Mouse (Mus musculus): ENCODE measurements around the gene Adora2b.

DNA sequence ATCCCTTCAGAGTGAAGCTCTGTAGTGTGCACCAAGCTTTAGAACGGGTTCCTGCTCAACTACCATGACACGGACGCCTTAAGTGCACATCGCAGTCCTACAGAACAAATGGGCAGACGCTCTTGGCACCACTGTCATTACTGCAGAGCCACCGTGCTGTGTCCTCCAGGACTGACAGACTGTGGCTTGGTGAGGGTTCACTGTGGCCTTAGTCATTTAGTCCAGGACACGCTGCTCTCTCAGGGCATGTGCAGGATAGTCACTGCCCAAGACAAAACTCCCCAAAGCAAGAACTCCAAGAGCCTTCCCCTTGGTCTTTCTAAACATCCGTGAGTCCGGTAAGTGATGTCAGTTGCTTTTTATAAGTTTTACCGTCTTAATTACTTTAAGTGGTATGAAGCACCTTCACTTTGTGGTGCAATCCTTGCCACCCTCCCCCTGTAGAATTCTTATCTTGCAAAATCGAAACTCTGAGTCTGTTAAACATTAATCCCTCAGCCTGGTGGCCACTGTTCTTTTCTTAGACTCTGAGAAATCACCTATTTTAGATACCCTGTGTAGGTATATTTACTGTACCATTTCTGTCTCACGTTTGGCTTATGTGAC lies 35.3 kb upstream of the Adora2b start:
- TF ChIP-seq CTCF (IDR thresholded peaks at IDR 0.05 in 2 of 3, conservative IDR thresholded peaks at IDR 0.05 in 1 of 3; ENCODE audit: control insufficient read depth in 1 of 3, insufficient read depth in 1 of 3, low read depth in 2 of 3, low read length in 3 of 3, poor library complexity in 1 of 3, severe bottlenecking in 1 of 3) (no peak), SIN3A (IDR thresholded peaks at IDR 0.05; ENCODE audit: low read length) (no peak), HCFC1 (IDR thresholded peaks at IDR 0.05; ENCODE audit: low read depth, low read length) (no peak), UBTF (IDR thresholded peaks at IDR 0.05; ENCODE audit: borderline replicate concordance, insufficient read depth, low read depth, low read length) (no peak), MXI1 (IDR thresholded peaks at IDR 0.05; ENCODE audit: low read depth, low read length) (no peak), CHD2 (IDR thresholded peaks at IDR 0.05; ENCODE audit: low read length) (no peak), GATA1 (IDR thresholded peaks at IDR 0.05; ENCODE audit: low read depth, low read length) (no peak), MAX (IDR thresholded peaks at IDR 0.05; ENCODE audit: low read length) (no peak), MAFK (IDR thresholded peaks at IDR 0.05; ENCODE audit: borderline replicate concordance, low read depth, low read length) (no peak), POLR2A (IDR thresholded peaks at IDR 0.05; ENCODE audit: control insufficient read depth in 1 of 2, insufficient read depth in 1 of 2, low read depth in 1 of 2, low read length in 2 of 2, poor library complexity in 1 of 2) (no peak)
